Mouse (Mus musculus) heart, adult 18-20 months (tissue): Measurements from ENCODE around the gene Dnaic1. TPM values are rescaled to one million over a fixed set of nuclear protein-coding genes. Genes with fewer than 3 reads are reported as not detected.

Source experiments
- DNase-seq, 2 experiments: peaks; one replicate each; pipeline ENCODE4 v3.0.0; 2021 to 2022; ENCODE audit warnings: mixed read lengths in 1 of 2
- total RNA-seq, 2 experiments: library from RNA; stranded (reverse); gene quantifications; 2 replicates each; pipeline ENCODE4 v1.2.3; 2021

The Dnaic1 gene
- total RNA-seq, 2 experiments from 2014 or later = 2.7 to 3.8 TPM

DNA sequence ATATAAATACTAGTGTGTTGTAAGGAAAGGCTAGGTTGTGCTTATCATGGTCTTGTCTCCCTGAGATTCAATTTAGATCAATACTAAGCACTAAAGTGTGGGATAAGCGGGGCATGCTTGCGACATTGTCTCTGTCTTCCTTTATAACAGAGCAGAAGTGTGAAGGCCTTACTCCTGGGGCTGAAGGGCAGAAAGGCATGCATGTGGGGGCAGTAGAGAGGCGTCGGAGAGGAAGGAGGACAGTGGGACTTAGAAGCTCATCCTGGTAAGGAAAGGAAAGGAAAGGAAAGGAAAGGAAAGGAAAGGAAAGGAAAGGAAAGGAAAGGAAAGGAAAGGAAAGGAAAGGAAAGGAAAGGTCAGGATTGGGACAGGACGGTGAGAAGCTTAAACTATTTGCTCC is 1.9 kb downstream of the Dnaic1 start:
- DNase-seq = no peak

DNA sequence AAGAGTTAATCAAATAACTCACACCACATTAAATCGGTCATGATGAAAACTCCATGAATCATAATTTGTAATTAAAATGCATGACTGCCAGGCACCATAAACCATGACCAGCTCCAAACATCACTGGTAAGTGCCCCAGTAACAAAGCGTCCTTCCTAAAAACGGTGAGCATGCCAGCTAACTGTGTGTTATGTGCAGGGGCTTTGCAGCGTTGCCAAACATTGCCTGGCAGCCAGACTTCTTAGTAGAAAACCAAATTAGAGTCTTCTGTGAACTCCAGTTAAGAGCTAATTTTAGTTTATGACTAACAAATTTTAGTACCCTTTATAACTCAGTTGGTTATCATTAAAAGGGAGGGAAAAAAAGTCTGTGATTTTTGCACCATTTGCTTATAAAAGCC is 3.9 kb downstream of the Dnaic1 start:
- DNase-seq = no peak

DNA sequence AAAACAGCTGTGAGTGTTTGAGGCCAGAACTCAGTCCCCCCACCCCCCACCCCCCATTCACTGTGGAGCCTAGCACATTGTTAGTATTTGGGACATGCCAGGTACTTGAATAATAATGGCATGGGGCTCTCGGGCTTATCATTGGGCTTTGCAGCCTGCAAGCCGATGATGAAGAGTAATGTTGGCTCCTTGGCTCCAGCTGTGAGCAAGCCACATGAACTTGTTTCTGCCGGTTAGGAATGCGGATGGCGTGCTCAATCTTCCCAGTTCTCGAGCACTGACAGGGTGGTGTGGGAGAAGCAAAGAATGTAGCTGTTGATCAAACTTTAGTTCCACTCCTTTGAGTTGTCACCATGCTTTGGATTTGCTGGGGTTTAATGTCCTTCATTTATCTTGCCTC is 6.3 kb downstream of the Dnaic1 start:
- DNase-seq = no peak

DNA sequence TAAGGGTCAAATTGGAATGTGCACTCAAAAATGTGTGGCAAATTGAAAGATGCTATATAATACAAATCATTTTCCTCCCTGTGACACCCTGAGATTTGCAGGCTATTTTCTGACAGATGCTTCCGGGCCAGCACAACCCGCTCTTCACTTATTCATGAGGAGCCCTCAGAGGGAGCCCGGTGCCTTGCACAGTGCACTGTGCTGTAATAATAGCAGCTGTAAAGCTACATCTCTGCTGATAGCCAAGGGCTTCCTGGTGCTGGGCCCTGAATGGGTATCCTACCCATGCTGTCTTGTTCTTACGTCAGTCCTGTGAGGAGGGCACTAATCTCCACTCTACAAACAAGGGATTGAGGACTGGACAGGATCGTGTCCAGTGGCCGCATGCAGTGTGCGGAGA is 13.8 kb downstream of the Dnaic1 start:
- DNase-seq = no peak

DNA sequence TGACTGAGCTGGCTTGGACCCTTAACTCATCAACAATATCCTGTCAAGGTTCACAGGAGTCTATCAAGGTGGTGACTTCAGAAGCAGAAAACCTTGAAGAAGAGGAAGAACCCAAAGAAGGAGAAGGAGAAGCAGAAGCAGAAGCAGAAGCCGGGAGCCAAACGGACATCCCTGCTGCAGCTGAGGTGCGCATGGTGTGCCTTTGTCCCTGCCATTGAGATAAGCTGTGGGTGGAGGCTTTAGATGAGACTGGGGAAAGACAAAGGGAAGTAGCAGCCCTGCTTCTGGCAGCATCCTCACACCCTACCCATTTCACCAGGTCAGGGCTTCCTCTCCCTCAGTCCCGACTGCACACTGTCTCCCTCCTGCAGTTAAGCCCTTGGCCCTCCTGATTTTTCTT is 33.2 kb downstream of the Dnaic1 start:
- DNase-seq = no peak

DNA sequence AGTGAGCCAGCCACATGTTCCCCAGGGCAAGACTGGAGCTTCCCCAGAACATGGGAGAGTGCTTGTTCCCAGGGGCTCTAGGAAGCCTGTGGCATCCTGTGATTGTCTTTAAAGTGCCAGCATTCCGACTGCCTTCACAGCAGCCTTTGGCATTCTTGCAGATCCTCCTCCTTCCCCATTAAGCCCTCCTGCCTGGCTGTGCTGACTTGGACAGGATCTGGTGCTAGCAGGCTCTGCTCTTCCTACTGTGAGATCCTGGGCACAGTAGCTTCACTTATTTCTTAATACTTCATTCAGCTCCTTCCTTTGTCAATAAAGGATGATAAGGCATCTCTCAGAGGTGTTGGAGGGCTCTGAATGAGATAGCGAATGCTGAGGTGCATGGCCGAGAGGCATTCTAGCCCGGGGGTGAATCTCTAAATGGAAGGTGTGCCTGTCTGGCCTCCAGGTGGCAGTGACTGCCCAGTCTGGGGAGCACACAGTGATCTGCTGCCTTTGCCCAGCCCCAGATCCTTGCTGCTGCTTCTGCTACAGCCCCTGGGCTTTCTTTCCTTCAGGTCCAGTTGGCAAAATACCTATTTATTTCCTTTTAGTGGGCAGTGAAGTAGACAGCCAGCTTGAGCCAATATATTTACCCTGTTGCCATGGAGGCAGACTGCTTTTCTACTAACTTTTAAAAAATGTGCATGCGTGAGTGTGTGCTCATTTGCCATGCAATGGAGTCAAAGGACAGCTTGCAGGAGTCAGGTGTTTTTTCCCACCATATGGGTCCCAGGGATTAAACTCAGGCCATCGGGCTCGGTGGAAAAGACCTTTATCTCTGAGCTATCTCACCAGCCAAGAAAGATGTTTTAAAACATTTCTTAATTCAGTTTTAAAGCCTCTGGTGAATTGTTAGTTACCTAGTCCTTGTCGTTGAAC is 35.2 kb downstream of the Dnaic1 start:
- no peak for DNase-seq

DNA sequence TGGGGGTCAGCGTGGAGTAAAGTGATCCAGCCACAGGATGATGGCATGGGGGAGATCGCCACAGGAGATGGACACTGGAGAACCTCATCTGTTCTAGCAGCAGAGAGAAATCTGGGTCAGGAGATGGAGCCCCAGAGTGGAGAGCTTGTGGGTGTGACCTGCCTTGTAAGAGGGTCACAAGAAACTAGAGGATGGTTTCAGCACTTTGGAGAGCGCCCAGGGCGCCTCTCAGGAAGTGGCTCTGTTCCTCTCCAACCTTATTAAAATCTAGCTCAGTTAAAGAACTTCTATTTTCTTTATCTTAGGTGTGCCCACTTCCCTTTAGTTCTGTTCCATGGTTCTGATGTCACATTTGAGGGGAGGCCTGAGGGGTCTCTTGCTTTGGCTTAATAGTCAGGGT is 37.2 kb downstream of the Dnaic1 start:
- DNase-seq = peak in 1 of 2 experiments; percentile 59

DNA sequence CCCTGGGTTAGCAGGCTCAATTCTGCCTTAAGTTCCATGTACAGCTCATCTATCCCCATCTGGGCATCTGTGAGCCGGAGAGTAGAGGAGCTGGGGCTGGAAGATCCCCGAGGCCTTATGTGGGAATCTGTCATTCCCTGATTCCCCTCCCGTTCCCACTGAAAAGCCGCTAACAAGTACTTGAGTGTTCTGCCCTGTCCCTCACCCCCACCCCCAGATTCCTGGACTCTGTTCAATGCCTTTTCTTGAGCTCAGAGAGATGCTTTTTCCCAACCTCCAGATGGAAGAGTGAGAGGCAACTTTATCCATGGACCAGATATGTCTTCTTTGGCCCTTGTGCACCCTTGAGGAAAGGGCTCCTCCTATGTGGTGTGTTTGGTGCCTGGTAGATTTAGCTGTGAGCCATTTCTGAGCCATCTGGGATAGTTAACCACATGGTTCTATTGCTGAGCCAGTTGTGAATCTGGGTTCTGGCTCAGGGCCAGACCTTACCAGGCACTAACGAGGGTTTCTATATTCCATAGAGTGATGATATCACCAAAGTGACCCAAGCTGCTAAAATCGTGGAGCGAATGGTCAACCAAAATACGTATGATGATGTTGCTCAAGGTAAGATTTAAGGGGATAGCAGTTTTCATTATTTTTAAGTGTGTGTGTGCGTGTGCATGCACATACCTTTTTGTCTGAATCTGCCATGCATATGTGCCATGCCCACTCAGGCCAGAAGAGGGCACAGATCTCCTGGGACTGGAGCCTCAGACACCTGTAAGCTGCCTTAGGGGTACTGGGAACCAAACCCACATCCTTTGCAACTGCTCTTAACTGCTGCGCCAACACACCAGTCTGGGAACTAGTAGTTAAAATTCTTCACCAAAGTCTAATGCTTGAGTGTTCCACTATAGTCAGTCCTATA is 40.4 kb downstream of the Dnaic1 start:
- no peak for DNase-seq

DNA sequence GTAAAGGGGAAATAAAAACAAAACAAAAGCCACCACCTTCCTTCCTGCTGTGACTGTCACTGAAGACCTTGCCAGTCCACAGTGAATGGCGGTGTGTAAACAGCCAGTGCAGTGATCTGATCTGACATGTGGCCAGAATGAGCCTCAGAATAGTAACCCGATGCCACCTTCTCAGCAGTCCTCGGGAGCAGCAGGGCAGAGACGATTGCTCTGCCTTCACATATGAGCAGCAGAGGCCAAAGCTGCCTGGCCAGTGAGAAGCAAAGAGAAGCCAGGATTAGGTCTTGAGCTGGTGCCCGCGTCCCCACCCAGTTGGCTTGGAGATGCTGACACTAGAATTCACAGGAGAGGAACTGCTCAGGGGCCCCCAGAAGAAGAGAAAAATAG is 41.0 kb downstream of the Dnaic1 start:
- DNase-seq = no peak

DNA sequence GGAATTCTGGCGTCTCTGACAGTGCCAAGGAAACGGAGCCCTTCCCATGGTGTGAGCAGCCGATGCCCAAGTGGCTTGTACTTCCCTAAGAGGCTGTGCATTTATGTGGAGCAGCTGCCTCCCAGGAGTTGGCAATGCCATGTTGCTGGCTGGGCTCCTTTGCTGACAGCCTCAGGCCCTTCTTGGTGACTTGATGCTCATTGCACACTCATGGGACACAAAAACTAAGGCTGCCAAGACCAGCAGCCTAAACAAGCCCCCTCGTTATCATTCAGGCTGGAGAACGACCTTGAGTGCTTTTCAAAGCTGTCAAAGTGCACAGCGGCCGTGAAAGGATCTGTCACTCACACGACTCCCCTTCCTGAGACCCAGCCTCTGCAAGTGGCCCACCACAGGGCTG is 42.6 kb downstream of the Dnaic1 start:
- no peak for DNase-seq

DNA sequence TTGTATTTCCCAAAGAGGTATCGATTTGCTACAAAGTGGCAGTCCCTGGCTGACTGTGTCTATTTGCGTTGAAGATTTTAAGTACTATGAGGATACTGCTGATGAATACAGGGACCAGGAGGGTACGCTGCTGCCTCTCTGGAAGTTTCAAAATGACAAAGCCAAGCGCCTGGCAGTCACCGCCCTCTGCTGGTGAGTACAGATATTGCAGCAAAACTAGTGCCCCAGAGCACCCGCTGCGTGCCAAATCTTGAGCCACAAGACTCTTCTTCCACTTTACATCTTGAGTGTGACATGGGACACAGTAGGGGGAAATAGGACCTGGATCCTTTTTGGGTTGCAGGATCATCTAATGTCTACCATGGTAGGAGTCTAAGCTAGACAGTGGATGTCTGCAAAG is 44.6 kb downstream of the Dnaic1 start:
- DNase-seq = peak; percentile 77 to 89

DNA sequence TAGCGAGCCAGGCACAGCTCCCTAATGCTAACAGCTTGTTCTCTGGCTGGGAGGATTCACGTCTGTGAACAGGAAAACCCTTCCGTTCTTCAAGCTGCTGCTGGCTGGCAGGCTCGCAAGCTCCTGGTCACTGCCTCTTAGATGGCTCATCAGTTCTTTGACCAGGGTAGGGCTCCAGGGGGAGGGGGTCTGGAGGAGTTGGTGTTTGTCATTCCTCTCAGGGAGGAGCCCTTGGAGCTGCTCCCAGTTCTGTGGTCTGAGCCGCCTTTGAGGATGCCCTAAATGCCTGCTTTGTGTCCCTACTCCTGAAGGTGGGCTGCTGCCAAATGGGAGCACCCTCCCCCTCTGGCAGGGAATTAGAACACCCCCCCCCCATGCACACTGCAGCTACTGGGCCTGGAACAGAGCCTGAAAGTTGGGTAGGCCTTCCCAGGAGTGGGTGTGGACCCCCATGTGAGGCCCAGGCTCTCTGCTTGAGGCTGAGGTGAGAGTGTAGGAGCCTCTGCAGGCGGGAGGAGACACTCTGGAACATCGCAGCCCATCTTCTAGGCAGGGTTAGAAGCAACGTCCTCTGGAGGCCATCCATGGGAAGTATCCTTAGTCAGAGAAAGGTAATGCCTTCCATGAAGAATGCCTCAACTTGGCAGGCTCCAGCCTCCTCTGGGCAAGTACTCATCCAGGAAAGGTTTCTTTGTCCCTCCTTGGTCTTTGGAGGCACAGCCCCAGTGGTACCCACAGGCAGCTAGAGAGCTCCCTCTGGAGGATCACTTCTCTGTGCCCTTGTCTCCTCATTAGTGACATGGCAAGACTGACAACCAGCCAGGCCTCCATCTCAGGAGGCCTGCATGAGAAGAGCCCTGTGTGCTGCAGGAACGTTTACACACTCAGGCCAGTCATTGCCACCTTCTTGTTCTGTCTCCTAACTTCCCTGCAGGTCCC is 46.4 kb downstream of the Dnaic1 start:
- DNase-seq = no peak

DNA sequence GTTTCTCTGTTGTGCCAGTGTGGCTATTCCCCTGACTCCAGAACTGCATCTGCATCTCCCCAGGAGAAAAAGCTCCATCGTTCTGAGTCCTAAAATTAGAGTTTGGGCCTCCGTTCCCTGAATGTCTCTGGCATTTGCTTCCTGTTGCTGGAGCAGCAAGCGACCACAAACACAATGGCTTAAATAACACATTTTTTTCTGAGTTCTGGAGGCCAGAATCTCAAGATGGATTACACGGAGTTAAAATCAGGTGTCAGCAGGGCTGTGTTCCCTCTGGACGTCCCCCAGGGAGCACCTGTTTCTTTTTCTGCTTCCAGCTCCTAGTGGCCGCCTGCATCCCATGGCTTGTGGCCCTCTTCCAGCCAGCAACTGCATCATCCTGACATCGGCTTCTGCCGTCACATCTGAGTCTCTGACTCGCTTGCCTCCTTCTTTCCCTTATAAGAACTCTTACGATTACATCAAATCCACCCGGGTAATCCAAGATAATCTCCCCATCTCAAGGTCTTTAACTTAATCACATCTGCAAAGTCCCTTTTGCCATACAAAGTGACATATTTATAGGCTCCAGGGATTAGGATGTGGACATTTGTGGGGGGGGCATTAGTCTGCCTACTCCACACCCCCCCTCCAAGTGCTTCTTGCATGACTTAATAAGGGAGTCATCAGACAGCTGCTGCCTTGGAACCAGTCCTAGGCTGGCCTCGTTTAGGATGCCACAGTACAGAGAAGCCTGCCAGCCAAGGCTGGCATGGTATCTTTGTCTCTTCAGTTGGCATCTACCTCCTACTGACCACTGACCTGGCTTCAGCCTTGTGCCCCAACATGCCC is 49.6 kb downstream of the Dnaic1 start:
- peak; percentile 45 to 74 for DNase-seq

DNA sequence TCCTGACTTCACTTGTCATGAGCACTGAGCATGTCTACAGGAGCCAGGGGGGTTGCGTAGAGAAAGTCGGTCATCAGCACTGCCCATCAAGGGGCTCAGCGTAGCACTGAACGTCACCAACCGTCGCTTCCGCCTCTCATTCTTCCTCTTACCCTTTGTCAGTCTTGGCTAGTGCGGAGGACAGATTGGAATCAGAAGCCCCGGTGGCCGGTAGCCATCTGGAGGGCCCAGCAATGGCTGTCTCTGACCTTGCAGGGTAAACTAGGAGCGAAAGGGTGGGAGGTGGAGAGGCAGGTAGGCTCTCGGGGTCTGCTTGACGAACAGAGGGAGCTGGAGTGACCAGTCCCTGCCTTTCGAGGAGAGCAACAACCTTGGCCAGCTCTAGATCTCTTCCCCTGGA is 52.5 kb downstream of the Dnaic1 start:
- DNase-seq = no peak

DNA sequence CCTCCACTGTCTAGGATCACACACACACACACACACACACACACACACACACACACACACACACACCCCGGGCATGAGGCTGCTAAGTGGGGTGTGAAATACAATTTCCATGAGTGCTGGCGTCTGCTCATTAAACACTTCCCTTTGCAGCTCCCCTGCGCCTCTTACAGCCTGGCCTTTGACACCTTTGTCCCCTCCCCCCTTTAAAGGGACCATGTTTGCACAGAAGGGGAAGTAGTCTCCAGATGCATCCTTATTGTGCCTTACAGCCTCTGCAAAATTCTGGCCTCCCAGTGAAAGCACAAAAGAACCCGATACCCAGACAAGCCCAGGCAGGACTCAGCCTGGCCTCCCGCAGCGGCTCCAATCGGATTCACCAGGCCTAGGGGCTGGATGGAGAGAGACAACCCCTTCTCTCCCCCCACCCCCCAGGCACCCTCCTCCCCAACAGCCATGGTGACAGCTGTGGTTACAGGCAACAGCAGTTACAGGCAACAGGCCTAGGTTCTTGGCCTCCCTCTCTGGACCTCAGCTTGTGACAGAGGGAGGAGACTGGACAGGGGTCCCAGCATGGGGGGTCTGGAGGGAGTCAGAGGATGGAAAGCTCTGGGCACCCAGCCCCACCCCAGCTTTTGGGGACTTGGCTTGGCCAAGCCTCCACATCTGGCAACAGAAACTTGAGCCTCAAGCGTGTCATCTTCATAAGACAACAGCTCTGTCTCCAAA is 58.8 kb downstream of the Dnaic1 start:
- peak in 1 of 2 experiments; percentile 56 for DNase-seq

DNA sequence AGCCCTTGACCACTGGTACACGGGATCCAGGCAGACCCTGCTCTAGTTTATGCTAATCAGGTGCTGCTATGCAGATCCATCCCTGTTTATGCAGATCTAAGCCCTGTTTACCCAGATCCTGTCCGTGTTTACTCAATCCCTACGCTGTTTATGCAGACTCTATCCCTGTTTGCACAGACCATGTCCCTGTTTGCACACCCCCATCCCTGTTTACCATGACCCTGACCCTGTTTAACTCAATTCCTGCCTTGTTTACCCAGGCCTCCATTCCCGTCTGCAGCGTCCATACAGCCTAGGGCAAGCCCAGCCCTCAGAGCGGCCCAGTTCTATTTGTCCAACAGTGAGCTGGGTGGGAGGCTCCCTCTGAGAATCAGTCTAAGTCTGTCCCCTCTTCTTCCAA is 60.6 kb downstream of the Dnaic1 start:
- no peak for DNase-seq

DNA sequence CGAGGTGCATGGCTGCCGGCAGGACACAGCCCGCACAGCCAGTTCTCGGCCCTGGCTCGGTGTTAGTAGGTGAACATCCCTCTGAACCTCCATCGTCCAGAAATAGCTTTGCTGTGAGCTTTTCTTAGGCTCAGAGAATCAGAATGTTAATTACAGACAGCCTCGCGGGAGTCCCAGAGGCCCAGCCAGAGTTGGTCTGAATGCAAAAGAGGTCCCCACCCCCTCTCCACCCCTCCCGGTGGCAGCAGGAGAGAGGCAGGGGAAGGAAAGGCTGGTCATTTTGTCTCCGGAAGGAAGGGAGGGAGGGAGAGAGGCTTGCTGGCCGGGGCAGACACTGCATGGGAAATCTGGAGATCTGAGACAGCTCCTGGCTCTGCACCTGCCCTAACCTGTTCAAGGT is 61.8 kb downstream of the Dnaic1 start:
- peak; percentile 47 to 76 for DNase-seq

DNA sequence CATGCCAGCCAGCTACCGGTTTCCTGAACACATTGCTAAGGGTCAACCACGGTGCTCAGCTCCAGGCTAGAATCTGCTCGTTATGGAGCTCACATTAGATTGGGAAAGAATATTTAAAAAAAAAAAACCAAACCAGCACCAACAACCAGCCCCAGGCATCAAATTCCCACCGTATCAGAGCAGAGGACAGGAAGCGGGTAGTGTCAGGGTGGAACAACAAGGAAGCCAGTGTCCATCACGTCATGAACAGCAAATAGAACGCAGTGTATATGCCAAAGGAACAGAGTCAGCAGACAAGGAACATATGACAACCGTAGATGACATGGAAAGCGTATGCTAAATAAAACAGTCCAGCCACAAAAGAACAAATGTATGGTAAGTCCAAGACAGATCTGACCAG is 63.4 kb downstream of the Dnaic1 start:
- no peak for DNase-seq

DNA sequence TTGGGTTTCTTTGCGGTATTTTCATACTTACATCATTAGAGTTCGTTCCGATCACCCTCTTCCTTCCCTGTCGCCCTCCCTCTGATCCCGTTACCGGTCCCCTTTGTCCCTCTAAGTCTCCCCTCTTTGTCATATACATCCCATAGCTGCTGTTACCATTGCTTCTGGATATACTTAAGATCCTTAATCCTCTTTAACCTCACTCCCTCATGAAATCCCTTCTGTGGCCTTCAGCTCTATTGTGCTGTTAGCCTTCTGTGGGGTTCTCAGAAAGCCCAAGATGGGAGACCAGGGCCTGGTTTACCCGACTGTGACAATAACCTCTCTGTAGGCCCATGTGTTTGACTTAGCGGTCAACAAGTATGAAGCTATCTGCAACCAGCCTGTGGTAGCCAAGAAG is 65.1 kb downstream of the Dnaic1 start:
- no peak for DNase-seq

DNA sequence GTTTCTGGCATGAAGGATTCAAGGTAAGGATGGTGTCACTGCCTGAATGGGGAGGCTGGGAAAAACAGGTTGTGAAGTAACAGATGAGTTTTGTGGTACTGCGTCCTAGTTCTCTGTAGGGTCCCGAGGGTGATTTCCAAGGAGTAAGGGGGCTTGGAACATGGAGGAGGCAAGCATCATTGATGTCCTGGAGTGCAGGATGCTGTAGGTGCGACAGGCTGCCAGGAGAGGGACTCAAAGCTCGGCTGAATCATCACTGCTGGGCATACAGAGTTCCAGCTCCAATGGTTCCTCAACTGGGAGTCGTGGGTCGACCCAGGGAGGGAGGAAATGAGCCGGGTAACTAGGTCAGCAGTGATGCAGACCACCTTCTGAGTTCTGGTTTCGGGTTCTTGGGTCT is 65.6 kb downstream of the Dnaic1 start:
- DNase-seq = no peak
